Mouse (Mus musculus) liver, adult 10 weeks (tissue): Measurements from ENCODE around the gene Krtap4-1. TPM values are rescaled to one million over a fixed set of nuclear protein-coding genes. Genes with fewer than 3 reads are reported as not detected.

Source experiments
- polyA plus RNA-seq: library from polyadenylated mRNA; stranded (reverse); fragments of 350-450 nt; fragmentation: Illumina TruSeq; extraction: RNeasy Lipid Tissue Mini Kit (QIAGEN cat#74804); gene quantifications from one replicate; pipeline ENCODE4 v1.2.3, GENCODE M21; 2014; ENCODE audit warnings: low read depth, low replicate concordance

Krtap4-1 gene
- not detected for polyA plus RNA-seq

GRCm38 (mm10) chr11:99628138-99628537 lies at the start of gene Krtap4-1:
Gene Krtap4-1, minus strand, starts transcription at chr11:99628238.

GRCm38 (mm10) chr11:99665860-99666259 lies 37.8 kb upstream of the Krtap4-1 start, which contains the start of gene Krtap4-6:
Gene Krtap4-6, minus strand, starts transcription at chr11:99665960.

GRCm38 (mm10) chr11:99658467-99659010 lies 30.5 kb upstream of the Krtap4-1 start, which contains the start of gene Gm11563:
Gene Gm11563, minus strand, starts transcription at chr11:99658960.

GRCm38 (mm10) chr11:99650136-99650535 lies 22.1 kb upstream of the Krtap4-1 start, which contains the start of gene Gm11555:
Gene Gm11555, minus strand, starts transcription at chr11:99650236.

GRCm38 (mm10) chr11:99643635-99644139 lies 15.6 kb upstream of the Krtap4-1 start, which contains the start of gene Krtap4-7:
Gene Krtap4-7, minus strand, starts transcription at chr11:99644089.

GRCm38 (mm10) chr11:99634653-99635134 lies 6.7 kb upstream of the Krtap4-1 start, which contains the start of gene Krtap4-2:
Gene Krtap4-2, minus strand, starts transcription at chr11:99635084.

GRCm38 (mm10) chr11:99620335-99620734 lies 7.7 kb downstream of the Krtap4-1 start, which contains the start of gene Gm11562:
Gene Gm11562, minus strand, starts transcription at chr11:99620435.

GRCm38 (mm10) chr11:99614796-99615363 lies 13.2 kb downstream of the Krtap4-1 start, which contains the start of gene Krtap2-4:
Gene Krtap2-4, minus strand, starts transcription at chr11:99614846.

GRCm38 (mm10) chr11:99610089-99610488 lies 17.9 kb downstream of the Krtap4-1 start, which contains the start of gene Gm11937:
Gene Gm11937, minus strand, starts transcription at chr11:99610189.

GRCm38 (mm10) chr11:99603208-99603607 lies 24.8 kb downstream of the Krtap4-1 start, which contains the start of gene Gm11938:
Gene Gm11938, minus strand, starts transcription at chr11:99603308.

GRCm38 (mm10) chr11:99597742-99598141 lies 30.3 kb downstream of the Krtap4-1 start, which contains the start of gene Krtap9-3:
Gene Krtap9-3, minus strand, starts transcription at chr11:99598105.

GRCm38 (mm10) chr11:99590981-99591380 lies 37.1 kb downstream of the Krtap4-1 start, which contains the start of gene Krtap1-3:
Gene Krtap1-3, minus strand, starts transcription at chr11:99591339.

GRCm38 (mm10) chr11:99583245-99583704 lies 44.8 kb downstream of the Krtap4-1 start, which contains the start of gene Krtap1-4:
Gene Krtap1-4, minus strand, starts transcription at chr11:99583654.

GRCm38 (mm10) chr11:99580636-99581035 lies 47.4 kb downstream of the Krtap4-1 start, which contains the start of gene Krtap1-5:
Gene Krtap1-5, minus strand, starts transcription at chr11:99581016.

Other genes with a start within 250 kb of the Krtap4-1 start
- gene Krt10, start 238.9 kb downstream of the Krtap4-1 start, polyA plus RNA-seq: 6.3 TPM
- gene Krt12, start 206.0 kb downstream of the Krtap4-1 start, polyA plus RNA-seq: not detected
- gene Krt20, start 190.1 kb downstream of the Krtap4-1 start, polyA plus RNA-seq: not detected
- gene Krt23, start 135.1 kb downstream of the Krtap4-1 start, polyA plus RNA-seq: 2.0 TPM
- gene Krt39, start 106.9 kb downstream of the Krtap4-1 start, polyA plus RNA-seq: not detected
- not detected for gene Krt40, start 85.1 kb downstream of the Krtap4-1 start, polyA plus RNA-seq
- not detected for gene Krtap3-3, start 77.4 kb downstream of the Krtap4-1 start, polyA plus RNA-seq
- not detected for gene Krtap3-2, start 71.4 kb downstream of the Krtap4-1 start, polyA plus RNA-seq
- gene Gm11939, start 68.8 kb downstream of the Krtap4-1 start, polyA plus RNA-seq: not detected
- not detected for gene Krtap3-1, start 61.6 kb downstream of the Krtap4-1 start, polyA plus RNA-seq
- gene Krtap1-5, start 47.2 kb downstream of the Krtap4-1 start, polyA plus RNA-seq: not detected
- not detected for gene Krtap1-4, start 44.6 kb downstream of the Krtap4-1 start, polyA plus RNA-seq
- gene Krtap1-3, start 36.9 kb downstream of the Krtap4-1 start, polyA plus RNA-seq: not detected
- gene Krtap9-3, start 30.1 kb downstream of the Krtap4-1 start, polyA plus RNA-seq: not detected
- gene Gm11938, start 24.9 kb downstream of the Krtap4-1 start, polyA plus RNA-seq: not detected
- gene Gm11937, start 18.0 kb downstream of the Krtap4-1 start, polyA plus RNA-seq: not detected
- not detected for gene Krtap2-4, start 13.4 kb downstream of the Krtap4-1 start, polyA plus RNA-seq
- not detected for gene Gm11562, start 7.8 kb downstream of the Krtap4-1 start, polyA plus RNA-seq
- not detected for gene Krtap4-2, start 6.8 kb upstream of the Krtap4-1 start, polyA plus RNA-seq
- not detected for gene Krtap4-7, start 15.9 kb upstream of the Krtap4-1 start, polyA plus RNA-seq
- gene Gm11555, start 22.0 kb upstream of the Krtap4-1 start, polyA plus RNA-seq: not detected
- not detected for gene Gm11563, start 30.7 kb upstream of the Krtap4-1 start, polyA plus RNA-seq
- gene Krtap4-6, start 37.7 kb upstream of the Krtap4-1 start, polyA plus RNA-seq: not detected
- not detected for gene Gm14190, start 62.5 kb upstream of the Krtap4-1 start, polyA plus RNA-seq
- not detected for gene Gm14180, start 106.1 kb upstream of the Krtap4-1 start, polyA plus RNA-seq
- not detected for gene Gm11595, start 144.7 kb upstream of the Krtap4-1 start, polyA plus RNA-seq
- gene Krtap4-8, start 152.5 kb upstream of the Krtap4-1 start, polyA plus RNA-seq: not detected
- gene Krtap4-9, start 157.0 kb upstream of the Krtap4-1 start, polyA plus RNA-seq: not detected
- not detected for gene Gm11596, start 165.2 kb upstream of the Krtap4-1 start, polyA plus RNA-seq
- not detected for gene Gm11569, start 170.7 kb upstream of the Krtap4-1 start, polyA plus RNA-seq
- not detected for gene Gm11554, start 176.2 kb upstream of the Krtap4-1 start, polyA plus RNA-seq
- gene Krtap4-13, start 181.7 kb upstream of the Krtap4-1 start, polyA plus RNA-seq: not detected
- gene Gm11564, start 187.4 kb upstream of the Krtap4-1 start, polyA plus RNA-seq: not detected
- gene 2300003K06Rik, start 209.8 kb upstream of the Krtap4-1 start, polyA plus RNA-seq: not detected
- gene Krtap4-16, start 223.4 kb upstream of the Krtap4-1 start, polyA plus RNA-seq: not detected
- not detected for gene Gm11568, start 229.7 kb upstream of the Krtap4-1 start, polyA plus RNA-seq
- not detected for gene Gm11559, start 236.2 kb upstream of the Krtap4-1 start, polyA plus RNA-seq
- not detected for gene Krtap9-1, start 245.2 kb upstream of the Krtap4-1 start, polyA plus RNA-seq